Mouse (Mus musculus) gastrocnemius, postnatal 14 days (tissue): ENCODE data around the gene Commd7. TPM values are rescaled to one million over a fixed set of nuclear protein-coding genes. Genes with fewer than 3 reads are reported as not detected.

ENCODE experiments used
- DNase-seq: peaks from one replicate; pipeline ENCODE4 v3.0.0; 2021; ENCODE audit warnings: mixed read lengths
- intact Hi-C: fragments of 180-260 bp; cut with DNase I; formaldehyde crosslinking; loops from one replicate; pipeline ENCODE4 v1.15.1; 2025; ENCODE audit warnings: low total_unique reads
- total RNA-seq, 2 experiments: library from RNA; stranded (reverse); gene quantifications; 2 replicates each; pipeline ENCODE4 v1.2.3; 2021

Commd7 gene
- total RNA-seq, 2 experiments from 2014 or later = 10.5 to 13.7 TPM

GRCm38 (mm10) chr2:153633259-153633658 is 678 bp upstream of the Commd7 start:
- no peak for DNase-seq
- intact Hi-C loops = no loop called here

DNA sequence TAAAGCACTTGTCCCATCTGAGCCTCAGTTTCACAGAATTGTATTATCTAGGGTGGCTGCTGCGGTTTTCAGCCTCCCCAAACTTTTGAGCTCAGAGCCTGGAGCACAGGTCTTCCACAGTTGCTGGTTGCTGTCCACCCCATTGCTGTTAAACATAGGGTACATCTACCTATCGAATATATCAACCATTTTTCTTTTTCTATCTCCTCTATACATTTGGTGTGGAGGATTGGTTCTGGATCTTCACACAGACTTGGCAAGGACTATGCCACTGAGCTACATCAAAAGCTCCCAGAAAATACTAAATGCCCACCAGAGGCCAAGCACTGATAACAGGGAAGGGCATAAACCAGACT is 268 bp upstream of the Commd7 start:
- intact Hi-C loops = no loop called here

GRCm38 (mm10) chr2:153630950-153631349 is 1.6 kb downstream of the Commd7 start:
- DNase-seq = no peak
- intact Hi-C loops = no loop called here

More for the DNA sequence above, 268 bp upstream of the Commd7 start:
- DNase-seq = no peak

DNA sequence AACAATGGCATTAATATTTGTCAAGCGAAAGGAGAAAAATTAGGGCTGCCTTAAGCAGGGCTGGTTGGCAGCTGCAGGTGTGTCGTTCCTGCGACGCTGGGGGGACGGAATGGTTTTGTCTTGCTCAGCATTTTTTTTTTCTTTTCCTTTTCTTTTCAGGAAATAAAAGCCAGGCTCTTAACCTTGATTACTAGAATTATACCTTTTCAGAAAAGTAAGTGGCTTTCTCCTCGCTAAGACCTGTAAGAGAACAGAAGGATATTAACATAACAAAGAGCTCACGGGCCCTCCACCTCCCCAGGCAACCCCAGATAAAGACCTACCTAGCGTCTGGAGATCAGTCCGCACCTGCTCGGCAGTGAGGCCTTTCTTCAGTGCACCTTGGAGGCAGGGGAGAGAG is 10.1 kb downstream of the Commd7 start:
- DNase-seq = no peak
- intact Hi-C loops = no loop called here

DNA sequence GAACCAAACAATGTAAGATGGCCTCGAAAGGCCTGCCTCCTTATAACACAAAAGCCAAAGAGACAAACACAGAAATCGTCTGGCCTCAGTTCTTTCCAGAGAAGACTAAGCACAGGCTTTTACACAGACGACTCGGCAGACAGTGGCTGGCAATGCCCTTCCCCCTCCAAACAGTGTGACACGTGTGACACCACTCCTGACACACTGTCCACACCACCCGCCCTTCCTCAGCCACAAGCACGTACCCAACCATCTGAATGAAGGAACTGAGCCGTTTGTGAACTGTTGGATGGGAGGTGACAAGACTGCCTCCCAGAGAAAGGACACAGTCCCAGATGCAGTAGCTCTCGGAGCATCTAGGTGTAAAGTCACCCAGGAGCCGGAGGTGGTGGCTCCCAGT is 13.7 kb downstream of the Commd7 start:
- intact Hi-C loops = no loop called here
- DNase-seq = no peak

DNA sequence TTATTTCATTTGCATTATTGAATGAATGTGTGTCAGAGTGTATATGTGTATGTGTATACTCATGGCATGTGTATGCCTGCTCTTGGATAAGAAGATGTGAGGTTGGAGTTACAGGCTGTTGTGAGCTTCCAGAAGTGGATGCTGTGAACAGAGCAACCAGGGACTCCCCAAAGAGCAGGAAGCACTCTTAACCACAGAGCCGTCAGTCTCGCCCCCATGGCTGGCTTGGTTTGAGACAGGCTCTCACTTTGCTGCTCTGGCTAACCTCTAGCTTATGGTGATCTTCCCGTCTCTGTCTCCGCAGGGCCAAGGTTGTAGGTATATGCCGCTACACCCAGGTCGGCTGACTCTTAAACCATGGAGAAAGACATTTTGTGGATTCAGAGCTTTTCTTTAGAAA is 14.1 kb downstream of the Commd7 start:
- intact Hi-C loops = no loop called here
- no peak for DNase-seq

DNA sequence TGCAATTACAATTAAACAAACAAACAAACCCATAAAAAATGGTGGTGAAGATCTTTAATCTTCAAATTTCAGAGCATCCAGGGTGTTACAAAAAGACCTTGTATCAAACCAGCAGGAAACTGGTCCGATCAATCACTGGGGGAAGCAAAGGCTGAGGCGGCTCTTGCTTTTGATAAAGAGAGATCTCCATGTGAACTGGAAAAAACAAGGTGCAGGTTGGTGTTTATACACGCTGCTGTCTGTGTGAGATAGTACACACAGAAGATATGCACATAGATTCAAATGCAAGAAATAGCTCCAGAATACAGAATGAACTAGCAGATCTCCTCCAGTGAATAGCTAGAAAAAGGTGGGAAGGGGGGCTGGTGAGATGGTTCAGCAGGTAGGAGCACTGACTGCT is 15.7 kb downstream of the Commd7 start:
- intact Hi-C loops = no loop called here
- DNase-seq = no peak

- DNase-seq = peak; percentile 19
- intact Hi-C loops = no loop called here
Measured at GRCm38 (mm10) chr2:153612594-153613281, 19.8 kb downstream of the Commd7 start.

- DNase-seq = no peak
- intact Hi-C loops = no loop called here
Measured at GRCm38 (mm10) chr2:153611743-153612142, 20.8 kb downstream of the Commd7 start.

DNA sequence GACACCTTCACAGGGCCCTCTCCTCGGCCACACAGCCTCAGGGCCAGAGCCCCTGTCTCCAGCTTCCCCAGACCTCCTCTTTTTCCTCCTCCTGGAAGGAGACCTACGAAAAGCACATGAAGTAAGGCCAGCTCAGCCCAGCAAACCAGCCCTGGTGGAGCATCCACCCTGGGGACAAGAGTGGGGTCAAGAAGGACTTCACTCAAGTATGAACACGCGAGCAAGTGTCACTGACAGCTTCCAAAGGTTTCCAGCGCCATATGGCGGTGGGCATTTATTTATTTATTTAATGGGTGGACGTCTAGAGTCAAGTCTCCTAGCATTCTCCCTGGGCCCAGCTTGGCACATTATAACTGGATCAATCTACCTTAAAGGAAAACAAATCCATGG is 21.3 kb downstream of the Commd7 start:
- intact Hi-C loops = no loop called here
- DNase-seq = no peak

GRCm38 (mm10) chr2:153610426-153611240 is 21.9 kb downstream of the Commd7 start:
- peak; percentile 25 for DNase-seq
- intact Hi-C loops = no loop called here

DNA sequence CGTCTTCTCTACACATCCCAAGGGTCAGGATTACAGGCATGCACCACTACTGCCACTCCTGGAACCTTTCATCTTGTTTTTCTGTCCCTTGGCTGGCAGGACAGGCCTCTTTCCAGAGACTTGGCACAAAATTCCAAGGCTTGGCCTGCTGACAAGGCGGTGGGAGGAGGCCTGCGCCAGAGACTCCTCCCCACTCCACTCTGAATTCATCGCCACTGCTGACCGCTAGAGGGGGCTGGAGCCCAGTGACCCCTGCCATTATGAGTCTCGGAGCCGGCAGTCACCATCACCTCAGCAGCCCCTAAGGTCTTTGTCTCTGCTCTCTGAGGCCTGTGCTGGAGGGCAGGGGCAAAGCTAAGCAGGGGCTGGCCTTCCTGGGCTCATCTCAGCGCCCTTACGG is 23.0 kb downstream of the Commd7 start:
- DNase-seq = peak; percentile 87
- intact Hi-C loops = no loop called here

- DNase-seq = no peak
Measured at GRCm38 (mm10) chr2:153609058-153609457, 23.5 kb downstream of the Commd7 start.

GRCm38 (mm10) chr2:153607870-153608515 is 24.6 kb downstream of the Commd7 start:
- intact Hi-C loops = no loop called here

More at GRCm38 (mm10) chr2:153609058-153609457, 23.5 kb downstream of the Commd7 start:
- intact Hi-C loops = no loop called here

GRCm38 (mm10) chr2:153606421-153606820 is 26.2 kb downstream of the Commd7 start:
- no peak for DNase-seq
- intact Hi-C loops = no loop called here

More at GRCm38 (mm10) chr2:153607870-153608515, 24.6 kb downstream of the Commd7 start:
- DNase-seq = peak; percentile 70

- intact Hi-C loops = no loop called here
- DNase-seq = no peak
Measured at GRCm38 (mm10) chr2:153603724-153604123, 28.9 kb downstream of the Commd7 start.

DNA sequence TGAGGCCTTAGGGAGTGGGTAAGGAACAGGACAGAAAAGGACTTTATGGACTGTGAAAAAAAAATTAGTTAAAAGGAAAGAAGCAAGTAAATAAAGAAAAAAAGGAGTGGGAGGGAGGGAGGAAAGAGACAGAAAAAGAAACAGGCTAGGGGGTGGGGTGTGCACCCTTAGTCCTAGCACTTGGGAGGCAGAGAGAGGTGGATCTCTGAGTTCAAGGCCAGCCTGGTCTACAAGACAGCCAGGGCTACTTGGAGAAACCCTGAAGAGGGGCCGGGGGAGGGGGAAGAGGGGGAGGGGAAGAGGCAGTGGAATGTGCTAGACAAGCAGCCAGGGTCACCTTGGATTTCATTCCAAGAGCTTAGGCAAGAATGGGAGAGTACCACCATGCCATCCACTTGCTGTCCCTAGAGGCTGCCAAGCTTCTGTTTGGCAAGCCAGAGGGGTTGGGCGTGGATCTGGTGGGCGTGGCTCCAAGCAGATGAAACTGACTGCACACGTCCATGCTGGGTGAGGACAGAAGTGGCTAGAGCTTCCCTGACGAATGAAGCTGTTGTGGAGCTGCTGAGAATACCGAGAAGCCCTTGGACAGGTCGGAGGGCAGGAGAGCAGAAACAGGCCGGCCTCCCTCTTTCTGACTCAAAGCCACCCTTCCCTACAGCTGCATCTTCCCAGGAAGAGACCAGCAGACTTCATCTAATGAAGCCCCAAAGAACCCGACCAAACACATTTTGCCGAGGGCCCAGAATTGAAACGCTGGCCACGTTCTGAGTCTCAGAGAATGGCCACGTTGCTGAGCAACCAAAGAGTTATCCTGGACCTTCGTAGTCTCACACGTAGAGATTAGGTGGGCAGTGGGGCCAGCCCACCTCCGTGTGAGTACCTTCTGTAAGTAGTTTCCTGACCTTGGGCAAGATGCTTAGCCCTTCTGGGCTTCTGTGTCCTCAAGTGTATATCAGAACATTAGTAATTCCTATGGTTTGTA is 31.6 kb downstream of the Commd7 start:
- DNase-seq = peak; percentile 56
- intact Hi-C loops = no loop called here

DNA sequence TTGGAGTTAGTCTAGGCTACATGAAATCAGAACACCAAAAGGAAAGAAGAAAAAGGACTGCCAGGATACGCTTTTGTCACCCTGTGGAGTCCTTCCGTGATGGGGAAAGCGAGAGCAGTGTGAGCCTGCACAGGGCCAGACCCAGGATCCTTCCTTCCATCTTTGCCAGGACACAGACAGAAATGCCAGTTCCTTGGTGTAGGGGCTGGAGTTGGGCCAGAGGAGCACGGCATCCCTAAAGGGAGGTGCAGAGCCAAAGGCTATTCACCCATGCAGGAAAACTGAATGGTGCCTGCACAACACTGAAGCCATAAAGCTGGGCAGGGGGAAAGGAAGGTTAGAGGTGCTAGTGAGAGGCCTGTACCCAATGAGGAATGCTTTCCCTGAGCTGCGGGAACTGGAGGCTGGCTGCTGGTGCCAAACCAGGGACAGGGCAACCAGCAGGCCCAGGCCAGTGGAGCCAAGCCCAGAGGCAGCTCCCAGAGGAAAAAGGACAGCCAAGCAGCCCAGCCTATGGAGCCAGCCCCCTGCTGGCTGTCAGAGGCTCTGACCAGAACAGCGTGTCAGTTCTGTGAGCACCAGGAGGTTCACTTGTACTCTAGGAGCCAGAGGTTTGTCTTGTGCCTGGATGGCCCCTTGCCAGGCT is 32.4 kb downstream of the Commd7 start:
- intact Hi-C loops = no loop called here
- peak; percentile 69 for DNase-seq

DNA sequence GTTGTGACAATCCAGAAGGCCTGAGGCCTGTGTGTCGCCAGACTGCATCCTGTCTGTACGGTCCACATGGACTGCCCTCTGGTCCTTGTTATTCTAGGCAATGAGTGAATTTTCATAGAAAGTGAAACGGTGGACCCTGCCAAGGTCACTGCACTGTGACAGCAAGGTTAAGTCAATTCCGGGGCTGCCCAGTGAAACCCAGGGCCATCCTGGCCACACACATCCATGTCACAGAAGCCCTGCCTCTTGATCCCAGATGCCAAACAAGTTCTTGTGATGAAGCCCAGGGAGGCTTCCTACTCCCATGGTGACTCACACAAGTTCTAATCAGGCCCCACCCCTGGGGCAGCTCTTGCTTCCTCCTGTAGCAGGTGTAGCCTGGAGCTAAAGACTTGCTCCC is 35.0 kb downstream of the Commd7 start:
- intact Hi-C loops = no loop called here
- no peak for DNase-seq
